Mouse (Mus musculus) megakaryocyte, adult 5-6 weeks (primary cell): ENCODE results near the gene Ccdc83. TPM values are rescaled to one million over a fixed set of nuclear protein-coding genes. Genes with fewer than 3 reads are reported as not detected.

Experiments
- ATAC-seq: 2 replicates; pipeline ENCODE4 v1.8.0; 2016; ENCODE audit warnings: mild to moderate bottlenecking, inconsistent platforms; ENCODE audit not compliant: poor library complexity, severe bottlenecking
- total RNA-seq, 2 experiments: library from RNA; stranded (forward) in 1 of 2; stranded (reverse) in 1 of 2; fragments of 153-499, 151-499 nt in 1 of 2; fragments of 221-1000, 200-1000 nt in 1 of 2; gene quantifications; 2 replicates each; pipeline versions ENCODE4 v1.2.3 to v1.2.4; 2015 to 2017

Gene Ccdc83
- total RNA-seq, 2 experiments from 2014 or later: not detected

DNA sequence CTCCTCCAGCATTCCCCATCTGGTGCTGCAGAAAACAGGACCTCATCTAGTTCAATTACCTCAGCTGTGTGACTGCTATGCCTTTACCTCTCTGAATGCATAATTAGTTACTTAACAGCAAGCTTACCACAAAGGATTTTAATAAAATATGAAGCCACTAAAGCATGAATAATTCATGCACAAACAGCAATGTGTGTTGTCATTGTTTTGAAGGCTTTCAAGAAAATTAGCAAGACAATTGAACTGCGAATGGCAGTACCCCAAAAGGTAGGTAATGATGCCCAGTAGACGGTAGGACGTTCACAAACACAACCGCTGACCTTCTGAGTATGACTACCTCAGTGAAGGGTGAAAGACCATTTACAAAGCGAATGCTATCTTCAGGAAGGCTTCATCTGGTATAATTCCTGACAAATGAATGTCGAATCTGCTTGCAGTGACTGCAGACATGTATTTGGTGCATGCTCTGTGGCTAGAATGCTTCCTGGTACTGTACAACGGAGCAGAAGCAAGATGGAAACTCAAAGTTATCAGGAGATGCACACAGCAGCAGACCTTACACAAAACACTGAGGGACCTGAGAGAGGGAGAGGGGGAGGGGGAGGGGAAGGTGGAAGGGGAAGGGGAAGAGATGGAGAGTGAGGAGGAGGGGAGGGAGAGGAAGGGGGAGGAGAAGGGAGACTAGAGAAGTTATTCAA, 3.5 kb downstream of the Ccdc83 start:
- ATAC-seq: no peak

DNA sequence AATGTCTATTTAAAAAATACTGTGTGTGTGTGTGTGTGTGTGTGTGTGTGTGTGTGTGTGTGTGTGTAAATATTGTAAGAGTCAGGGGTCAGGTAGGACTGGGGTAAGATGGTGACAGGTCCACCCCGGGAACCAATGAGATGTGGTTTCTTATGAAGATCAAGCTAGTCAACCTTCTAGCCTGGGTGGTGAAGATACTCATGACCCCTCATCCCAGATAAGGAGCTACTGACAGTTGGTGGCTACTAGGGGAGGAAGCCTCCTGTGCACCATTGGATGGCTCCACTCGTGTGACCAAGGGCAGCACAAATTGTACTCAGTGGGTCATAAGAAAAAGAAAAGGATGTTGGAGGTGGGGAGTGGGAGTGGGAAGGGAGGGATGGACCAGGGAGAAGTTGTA, 5.7 kb downstream of the Ccdc83 start:
- no peak for ATAC-seq

DNA sequence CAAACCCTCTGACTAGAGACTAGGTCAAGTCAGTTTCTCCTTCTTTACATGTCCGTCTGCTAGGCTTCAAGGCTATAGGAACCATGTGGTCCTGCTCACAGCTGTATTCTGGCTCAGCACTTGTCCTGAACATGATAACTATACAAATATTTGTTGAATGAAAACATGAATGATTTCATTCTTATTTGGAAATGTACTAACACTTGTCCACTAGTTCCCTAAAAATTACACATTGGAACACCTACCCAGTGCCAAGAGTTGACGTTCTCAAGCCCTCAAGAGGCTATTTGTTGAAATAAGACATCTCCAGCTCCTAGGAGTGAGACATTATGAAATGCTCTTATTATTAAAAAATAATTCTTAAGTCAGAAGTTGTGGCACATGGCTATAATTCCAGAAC, 6.9 kb downstream of the Ccdc83 start:
- ATAC-seq: no peak

DNA sequence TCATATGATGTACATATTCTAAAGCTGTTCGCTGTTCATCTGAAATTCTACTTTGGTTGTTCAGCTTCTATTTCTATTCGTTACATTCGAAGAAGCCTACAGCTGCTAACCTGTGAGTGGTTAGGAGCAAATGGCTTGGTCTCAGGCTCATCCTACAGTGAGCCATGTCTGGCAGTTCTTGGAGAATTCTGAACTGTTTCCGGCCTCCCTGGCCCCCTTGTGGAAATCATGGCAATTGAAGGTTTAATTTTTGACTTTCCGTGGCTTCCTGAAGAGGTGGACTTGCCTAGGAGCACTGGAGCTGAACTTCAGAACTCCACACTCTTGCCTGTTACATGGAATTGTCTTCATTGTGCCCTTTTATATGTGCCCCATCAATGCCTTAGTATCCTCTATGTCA, 12.6 kb downstream of the Ccdc83 start:
- ATAC-seq: no peak

DNA sequence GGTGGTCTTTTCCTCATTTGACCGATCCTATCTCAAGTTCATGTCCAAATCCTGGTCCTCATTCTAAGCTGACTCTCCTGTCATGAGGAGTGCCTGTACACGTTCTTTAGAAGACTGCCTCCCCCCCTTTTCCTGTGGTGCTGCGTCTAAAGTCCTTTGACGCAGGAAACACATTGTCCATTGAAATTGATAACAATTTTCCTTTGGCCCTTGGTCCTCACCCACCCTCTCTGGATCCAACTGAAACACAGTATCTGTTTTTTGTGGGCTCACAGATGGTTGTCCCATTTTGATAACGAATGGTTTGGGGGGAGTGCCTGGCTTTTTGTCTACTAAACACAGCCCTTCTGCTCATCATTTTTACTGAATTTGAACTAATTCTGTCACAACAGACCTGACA, 21.9 kb downstream of the Ccdc83 start:
- no peak for ATAC-seq

DNA sequence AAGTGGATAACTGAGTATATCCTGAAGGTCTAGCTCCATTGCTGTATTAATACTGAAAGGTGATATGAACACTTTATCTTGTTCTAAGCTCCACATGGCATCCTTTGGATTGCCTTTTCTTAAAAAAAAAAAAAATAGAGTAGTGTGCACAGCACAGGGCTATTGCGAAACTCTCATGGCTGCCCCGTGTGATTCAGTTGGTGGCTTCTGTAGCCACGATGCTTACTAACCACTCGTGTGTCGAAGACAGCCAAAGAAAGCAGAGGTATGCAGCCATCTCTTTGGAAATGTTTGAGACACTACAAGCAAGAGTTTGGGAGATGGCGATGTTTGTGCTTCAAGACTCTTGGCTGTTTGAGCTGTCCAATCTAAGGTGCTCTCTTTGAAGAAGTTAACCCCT, 22.4 kb downstream of the Ccdc83 start:
- ATAC-seq: no peak

DNA sequence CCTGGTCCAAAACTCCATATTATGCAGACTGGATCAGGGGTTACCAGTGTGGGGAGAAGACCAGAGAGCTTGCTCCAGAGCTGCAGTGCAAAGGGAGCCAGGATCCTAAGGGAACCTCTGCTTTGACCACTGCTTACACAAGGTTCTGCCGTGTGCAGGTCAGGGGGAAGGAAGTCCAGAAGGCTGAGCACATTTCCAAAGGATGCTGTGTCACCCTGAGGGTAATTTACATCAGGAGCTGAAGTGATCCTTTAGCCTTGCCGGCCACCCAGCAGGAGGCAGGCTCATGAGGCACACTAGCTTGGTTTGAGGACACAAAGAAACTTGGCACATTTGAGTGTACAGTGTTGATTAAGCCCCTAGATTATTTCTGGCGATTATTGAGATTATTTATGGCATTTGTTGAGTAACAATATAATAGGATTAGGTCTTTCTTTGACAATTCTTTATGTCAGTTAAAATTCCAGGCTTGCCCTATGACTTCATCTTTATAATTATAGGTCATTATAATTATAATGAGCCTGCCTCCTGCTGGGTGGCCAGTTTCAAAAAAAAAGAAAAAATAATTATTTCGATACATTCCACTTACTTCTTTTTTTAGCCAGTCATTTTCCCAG, 29.2 kb downstream of the Ccdc83 start:
- ATAC-seq: no peak

DNA sequence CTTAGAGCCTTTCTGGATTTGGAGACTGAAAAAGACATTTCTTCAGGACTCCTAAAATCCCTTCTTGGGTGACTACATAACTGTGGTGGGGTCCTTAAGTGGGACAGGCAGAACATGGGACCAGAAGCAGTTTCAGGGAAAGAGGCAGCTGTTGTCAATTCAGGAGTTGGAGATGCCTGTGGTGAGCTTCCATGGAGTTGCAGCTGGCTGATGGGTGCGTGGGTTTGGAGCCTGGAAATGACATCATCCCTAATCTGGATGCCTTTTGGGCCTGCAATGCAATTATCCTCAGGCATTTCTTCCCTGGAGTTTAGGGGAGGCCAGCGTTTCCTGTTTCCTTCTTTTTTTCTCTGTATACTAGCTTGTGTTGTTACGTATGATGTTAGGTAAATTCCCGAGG, 31.7 kb downstream of the Ccdc83 start:
- ATAC-seq: no peak

DNA sequence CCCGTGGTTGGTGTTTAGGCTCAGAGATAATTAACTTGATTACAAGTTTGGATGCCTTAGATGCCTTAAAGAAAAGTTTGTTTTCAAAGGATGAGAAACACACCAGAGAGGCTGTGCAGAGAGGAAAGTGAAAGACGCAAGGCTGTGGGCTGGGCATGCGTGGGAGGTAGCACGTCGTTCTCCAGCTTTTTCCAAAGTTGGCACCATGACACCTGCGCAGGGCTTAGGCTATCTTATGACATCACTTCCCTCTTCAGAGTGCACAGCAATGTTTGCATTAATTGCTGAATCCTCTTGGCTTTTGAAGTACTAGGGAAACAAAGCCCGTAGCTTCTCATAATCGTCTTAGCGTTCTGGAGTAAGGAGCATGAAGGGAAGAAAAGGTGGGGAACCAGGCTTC, 34.1 kb downstream of the Ccdc83 start:
- ATAC-seq: no peak

DNA sequence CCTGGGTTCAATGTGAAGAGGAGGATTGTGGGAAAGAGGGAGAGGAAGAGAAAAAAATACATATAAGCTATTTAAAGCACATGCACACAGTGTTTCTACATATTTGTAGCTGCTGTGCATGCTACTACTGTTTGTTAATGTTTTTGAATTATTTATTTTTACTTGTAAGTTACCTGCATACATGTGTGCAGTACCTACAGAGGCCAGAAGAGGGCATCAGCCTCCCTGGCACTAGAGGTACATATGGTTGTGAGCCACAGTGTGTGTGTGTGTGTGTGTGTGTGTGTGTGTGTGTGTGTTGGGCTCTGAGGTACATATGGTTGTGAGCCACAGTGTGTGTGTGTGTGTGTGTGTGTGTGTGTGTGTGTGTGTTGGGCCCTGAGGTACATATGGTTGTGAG, 36.7 kb downstream of the Ccdc83 start:
- peak; percentile 54; the same call in 1 of the 2 replicates for ATAC-seq

DNA sequence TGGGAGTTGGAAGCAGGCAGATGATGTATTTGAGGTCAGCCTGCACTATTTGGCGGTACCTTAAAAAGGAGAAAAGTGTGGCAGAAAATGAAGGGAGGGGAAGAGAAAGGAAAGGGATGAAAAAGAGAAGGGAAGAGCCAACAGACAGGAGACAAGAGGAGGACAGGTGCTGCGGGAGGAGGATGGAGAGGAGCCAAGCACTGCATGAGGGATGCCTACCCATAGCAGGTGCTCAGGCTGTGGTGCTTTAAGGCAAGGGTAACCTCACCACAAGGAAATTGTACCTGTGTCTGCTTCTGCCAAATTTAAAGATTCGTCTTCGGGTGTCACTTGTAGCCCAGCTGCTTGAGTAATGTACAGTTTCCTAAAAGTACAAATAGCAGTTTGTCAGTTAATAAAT, 37.5 kb downstream of the Ccdc83 start:
- no peak for ATAC-seq

DNA sequence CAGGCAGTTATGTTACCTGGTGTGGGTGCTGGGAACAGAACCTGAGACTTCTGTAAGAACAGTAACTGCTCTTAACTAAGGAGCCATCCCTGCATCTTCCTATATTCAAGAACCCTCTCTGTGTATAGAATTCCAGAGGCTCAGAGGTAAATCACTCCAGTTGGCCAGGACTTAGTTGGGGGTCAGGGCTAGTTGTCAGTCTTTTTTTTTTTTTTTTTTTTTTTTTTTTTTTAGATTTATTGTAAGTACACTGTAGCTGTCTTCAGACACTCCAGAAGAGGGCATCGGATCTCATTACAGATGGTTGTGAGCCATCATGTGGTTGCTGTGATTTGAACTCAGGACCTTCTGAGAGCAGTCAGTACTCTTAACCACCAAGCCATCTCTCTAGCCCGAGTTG, 44.1 kb downstream of the Ccdc83 start:
- ATAC-seq: no peak

DNA sequence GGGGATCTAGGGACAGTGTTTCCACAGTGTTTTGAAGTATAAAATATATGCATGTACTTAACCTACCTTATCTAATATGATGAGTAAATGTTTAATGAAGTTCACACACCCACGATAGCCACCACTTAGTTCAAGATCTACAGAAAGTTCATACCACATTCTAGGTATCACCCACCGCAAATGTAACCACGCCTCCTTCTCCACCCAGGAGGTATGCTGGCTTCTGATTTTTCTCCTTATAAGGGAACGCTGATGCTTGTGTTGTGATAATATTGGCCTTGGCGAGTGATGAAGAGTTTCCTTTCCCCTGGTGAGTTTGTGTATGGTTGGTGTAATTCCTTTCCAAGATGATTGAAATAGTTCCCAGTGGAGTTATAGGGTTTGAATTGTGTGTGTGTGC, 47.5 kb downstream of the Ccdc83 start:
- ATAC-seq: no peak

DNA sequence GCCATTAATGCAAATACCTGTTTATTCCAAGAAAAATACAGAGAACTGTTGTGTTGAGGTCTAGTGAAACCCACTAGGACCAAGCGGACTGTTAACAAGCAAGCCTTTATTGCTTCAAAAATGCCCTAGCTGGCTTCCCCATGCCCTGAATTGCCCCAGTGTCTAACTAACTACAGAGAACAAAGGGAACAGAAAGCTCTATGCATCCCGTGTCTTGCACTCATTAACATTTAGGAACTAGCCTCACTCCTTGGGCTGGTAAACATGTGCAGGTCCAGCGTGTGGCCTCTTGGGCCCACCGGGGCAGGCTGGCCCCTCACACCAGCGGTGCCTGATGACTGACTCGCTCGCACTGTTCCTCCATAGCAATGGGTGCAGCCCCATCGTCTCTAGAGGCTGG, 49.1 kb downstream of the Ccdc83 start:
- no peak for ATAC-seq

DNA sequence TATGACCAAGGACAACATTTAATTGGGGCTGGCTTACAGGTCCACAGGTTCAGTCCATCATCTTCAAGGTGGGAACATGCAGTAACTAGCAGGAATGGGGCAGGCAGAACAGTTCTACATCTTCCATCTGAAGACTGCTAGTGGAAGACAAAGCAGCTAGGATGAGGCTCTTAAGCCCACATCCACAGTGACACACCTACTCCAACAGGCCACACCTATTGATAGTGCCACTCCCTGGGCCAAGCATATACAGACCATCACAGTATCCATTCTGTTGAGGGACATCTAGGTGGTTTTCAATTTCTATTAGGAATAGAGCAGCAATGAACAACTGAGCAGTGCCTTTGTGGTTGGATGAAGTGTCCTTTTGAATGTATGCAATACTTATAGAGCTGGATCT, 54.6 kb downstream of the Ccdc83 start:
- no peak for ATAC-seq

DNA sequence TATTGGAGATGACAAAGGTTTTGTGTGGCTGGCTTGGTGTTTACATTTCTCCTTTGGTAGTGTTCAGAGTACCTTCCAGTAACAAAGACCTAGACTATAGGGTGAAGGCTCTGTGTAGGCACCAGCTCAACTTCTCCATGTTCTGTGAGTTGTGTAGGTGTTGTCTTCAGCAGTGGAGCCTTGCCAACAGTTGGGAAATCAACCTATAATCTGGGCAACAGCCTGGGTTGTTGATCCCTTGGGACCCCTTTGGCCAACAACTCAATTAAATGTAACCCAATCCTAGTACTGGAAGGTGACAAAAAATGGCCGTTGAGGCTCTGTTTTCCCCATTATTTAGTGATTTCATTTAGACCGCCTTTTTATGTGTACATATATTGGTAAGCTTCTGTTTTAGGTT, 55.5 kb downstream of the Ccdc83 start:
- no peak for ATAC-seq

DNA sequence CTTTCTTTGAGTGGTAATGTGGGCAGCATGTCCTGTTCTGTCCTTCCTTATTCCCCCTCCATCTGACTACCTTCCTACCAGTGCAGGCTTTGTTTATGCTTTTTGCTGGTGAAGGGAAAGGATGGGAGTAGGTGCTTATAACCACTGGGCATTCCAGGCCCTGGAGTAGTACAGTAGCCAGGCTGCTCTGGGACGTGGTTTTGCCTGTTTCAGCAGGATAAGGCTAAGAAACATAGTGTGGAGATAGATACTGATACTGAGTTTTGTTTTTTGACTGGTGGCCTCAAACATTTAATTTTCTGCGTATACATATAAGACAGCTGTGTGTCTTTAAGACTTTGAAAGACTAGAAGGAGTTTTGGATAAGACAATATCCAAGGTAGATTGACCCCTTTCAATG, 61.7 kb downstream of the Ccdc83 start:
- ATAC-seq: no peak

DNA sequence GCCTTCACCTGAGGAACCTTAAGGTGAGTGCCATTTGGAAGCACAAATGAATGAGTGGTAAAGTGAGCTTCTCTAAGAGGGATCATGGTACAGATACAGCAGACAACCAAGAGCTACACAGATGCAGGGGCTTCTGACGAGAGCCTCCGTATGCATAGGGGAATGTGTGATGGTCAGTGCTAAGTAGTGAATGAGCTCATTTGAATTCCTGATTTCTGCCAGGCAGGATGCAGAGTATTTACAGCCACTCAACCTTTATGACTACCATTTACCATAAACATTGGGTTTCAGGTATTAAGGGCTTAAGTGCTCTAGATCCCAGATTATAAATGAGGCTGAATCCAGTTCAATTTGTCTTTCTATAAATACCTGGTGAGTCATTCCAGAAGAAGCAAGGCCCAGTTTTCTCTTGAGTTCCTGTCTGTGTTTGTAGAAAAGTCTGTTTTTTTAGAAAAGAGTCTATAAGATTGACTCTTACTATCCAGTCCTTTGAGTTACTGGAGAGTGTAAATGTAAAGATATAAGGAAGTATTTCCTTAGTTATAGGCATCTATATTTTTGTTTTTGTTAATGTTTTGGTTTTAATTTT, 63.6 kb downstream of the Ccdc83 start:
- ATAC-seq: no peak

DNA sequence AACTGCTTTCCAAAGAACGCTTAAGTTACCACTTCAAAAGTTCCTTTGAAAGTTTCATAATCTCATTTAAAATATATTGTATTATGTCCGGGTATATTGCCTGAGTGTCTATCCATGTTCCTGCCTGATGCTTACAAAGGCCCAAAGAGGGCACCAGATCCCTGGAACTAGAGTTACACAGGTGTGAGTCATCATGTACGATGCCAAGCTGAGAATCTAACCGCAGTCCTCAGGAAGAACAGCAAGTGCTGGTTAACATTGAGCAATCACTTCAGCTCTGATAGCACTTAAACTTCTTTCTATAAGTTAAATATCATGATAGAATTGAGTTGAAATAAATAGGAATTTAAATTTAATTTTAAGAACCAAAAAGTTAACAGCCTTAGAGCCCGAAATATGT, 65.3 kb downstream of the Ccdc83 start:
- no peak for ATAC-seq

DNA sequence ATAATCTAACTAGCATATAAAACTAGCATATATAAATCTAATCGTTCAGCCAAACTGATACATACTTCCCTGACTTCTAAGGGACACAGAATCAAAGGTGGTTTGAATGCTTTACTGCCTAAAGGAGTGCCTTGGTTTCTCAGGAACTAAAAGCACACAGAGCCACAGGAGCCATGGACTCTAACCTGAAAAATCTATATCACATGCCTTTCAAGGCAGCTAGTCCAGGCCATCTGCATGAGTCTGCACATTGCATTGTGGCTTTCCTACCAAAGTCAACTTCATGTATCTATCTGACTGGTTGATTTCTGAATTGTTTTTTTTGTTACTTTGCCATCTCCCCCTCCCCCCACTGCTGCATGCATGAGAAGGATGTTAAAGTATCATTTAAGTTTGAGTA, 84.9 kb downstream of the Ccdc83 start:
- no peak for ATAC-seq

DNA sequence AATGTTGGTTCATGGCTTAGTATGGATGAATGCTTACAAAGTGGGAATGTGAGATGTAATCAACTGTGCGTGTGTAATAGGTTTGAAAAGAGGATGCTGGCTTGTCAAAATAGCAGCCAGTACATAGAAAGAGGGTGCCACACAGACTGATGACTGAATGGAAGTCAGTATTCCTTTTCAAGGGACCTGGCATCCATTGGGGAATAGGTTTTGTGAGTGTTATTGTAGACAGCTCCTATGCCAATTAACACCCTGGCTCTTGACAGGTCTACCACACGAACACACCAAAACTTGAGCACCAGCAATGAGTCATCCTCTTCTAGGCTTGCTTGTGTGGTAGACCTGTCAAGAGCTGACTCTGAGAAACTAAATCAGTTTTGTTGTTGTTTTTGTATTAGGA, 90.0 kb downstream of the Ccdc83 start:
- no peak for ATAC-seq
